ENCODE assay signal across 9 mouse cellular contexts in the genomic region with DNA sequence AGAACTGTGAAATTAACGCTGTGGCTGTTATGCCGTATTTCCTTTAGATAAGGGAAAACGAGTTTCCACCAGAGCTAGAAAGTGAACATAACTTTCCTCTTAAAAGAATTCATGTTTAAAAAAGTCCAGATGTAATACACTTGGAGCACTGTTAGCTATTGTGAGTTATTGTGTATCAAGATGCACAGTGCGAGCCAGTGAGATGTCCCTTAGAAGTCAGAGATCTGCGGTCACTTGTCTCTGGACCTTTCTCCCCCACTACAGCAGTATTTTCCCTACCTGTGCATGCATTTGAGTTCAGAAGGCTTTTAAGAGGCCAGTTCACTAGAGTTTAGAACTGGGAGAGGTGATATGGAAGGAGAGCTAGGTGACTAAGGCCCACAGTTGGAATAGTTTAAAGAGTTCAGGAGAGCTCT. TPM values are rescaled to one million over a fixed set of nuclear protein-coding genes. Genes with fewer than 3 reads are reported as not detected.
DNase-seq lines count a peak whose midpoint lies in the region; ATAC-seq and TF ChIP-seq lines count a peak whose summit lies in the region.
"Had no signal": no experiment of that assay in that cellular context is flagged by ENCODE, and none has a peak within 500 bp of the region (broad histone marks: within the 10 kb centered on the region; RNA-seq: fewer than 3 reads in every experiment).

No protein-coding gene starts in this region.

- no peaks in the 10 kb centered on the region for H3K9me3 ChIP-seq in limb, embryonic 13.5 days

- no peaks in the 10 kb centered on the region; the same call in 1 of the 2 replicates for H3K4me1 ChIP-seq in cortical plate, adult 2 months (ENCODE audit: control insufficient read depth, insufficient read depth, low read length)
- peaks cover 11% of the 10 kb centered on the region for H3K4me1 ChIP-seq in limb, embryonic 13.5 days

- 54% methylated on average over 5 of the region's 5 CpGs for WGBS in limb, embryonic 13.5 days

- TF ChIP-seq POLR2A in cortical plate, adult 2 months (IDR thresholded peaks at IDR 0.05; ENCODE audit: extremely low read depth, insufficient read depth, low read length): no peak
- TF ChIP-seq POLR2A in myocyte (IDR thresholded peaks at IDR 0.05; ENCODE audit: insufficient read length, low read depth): no peak

- peak overlapping the region; percentile 69 for H3K4me2 ChIP-seq in limb, embryonic 13.5 days (replicated peaks)
- peak overlapping the region; percentile 96 for H3K4me2 ChIP-seq in myocyte (ENCODE audit: low read depth)

- DNase-seq in cerebellum, adult 11 months: peak; percentile 8
- no peak for DNase-seq in cerebellum, adult 9-10 months
- peak; percentile 67 for DNase-seq in 416B (ENCODE audit: low read depth)
- DNase-seq in heart, postnatal 36 days: peak; percentile 7 to 21

- intact Hi-C loops in heart, postnatal 36 days (cut with DNase I): loop anchor here (2.0 to 5.0 kb wide), 5 partner anchors 102 to 695 kb away; no protein-coding TSS in a partner anchor

- H3K27ac ChIP-seq in cortical plate, adult 2 months (ENCODE audit: insufficient read depth, low read length): peak overlapping the region; percentile 90
- peak overlapping the region; percentile 98 for H3K27ac ChIP-seq in limb, embryonic 13.5 days

- no peak overlapping the region for H3ac ChIP-seq in myocyte (ENCODE audit: control insufficient read depth, insufficient read length)

- no peaks in the 10 kb centered on the region for H3K27me3 ChIP-seq in limb, embryonic 13.5 days
- H3K27me3 ChIP-seq in myocyte (ENCODE audit: control insufficient read depth, insufficient read depth, insufficient read length): no peaks in the 10 kb centered on the region

- peak overlapping the region; percentile 58 for H3K4me3 ChIP-seq in cortical plate, adult 2 months (ENCODE audit: insufficient read depth, low read length)
- H3K4me3 ChIP-seq in limb, embryonic 13.5 days: peak overlapping the region; percentile 55
- peak overlapping the region; percentile 50 for H3K4me3 ChIP-seq in myocyte

- no peak for TF ChIP-seq CTCF in cortical plate, adult 2 months (IDR thresholded peaks at IDR 0.05; ENCODE audit: extremely low read depth, insufficient read depth, low read length)

- H3K79me2 ChIP-seq in myocyte (ENCODE audit: control insufficient read depth, insufficient read depth): peaks cover 7% of the 10 kb centered on the region

- no peak for ATAC-seq in limb, embryonic 13.5 days (ENCODE audit: low FRiP score, low read depth)
- ATAC-seq in granulocyte monocyte progenitor cell, adult 5-6 weeks (replicated peaks; ENCODE audit: poor library complexity, severe bottlenecking): no peak

- H3K36me3 ChIP-seq in limb, embryonic 13.5 days: no peaks in the 10 kb centered on the region
- no peaks in the 10 kb centered on the region for H3K36me3 ChIP-seq in myocyte (ENCODE audit: control insufficient read depth, insufficient read depth)

- H3K9ac ChIP-seq in limb, embryonic 13.5 days: peak overlapping the region; percentile 76

TF ChIP-seq in myocyte, 11 proteins besides CTCF, POLR2A, EP300 and RAD21:
- no peak for TF ChIP-seq MAX (IDR thresholded peaks at IDR 0.05; ENCODE audit: low read depth)
TF ChIP-seq in myocyte: peak in this region for 0.

RNA-seq across cellular contexts. Expression of gene Gm42906, which starts 58.6 kb away (rescaled TPM):
- not detected in 2 replicates for polyA plus RNA-seq in cortical plate, adult 2 months (2012; rRNA removed)
- total RNA-seq in heart, postnatal 36 days (2021): 1 to 10 TPM; 2.8 to 4.4 TPM
- polyA plus RNA-seq in limb, embryonic 13.5 days (2015; fragmentation: Nextera tagmentation; extraction: Ambion mirVana): not detected in 2 replicates
- polyA plus RNA-seq in myocyte (2012; fragmentation: generic; extraction: Trizol): not detected
- not detected in 2 replicates for total RNA-seq in granulocyte monocyte progenitor cell, adult 5-6 weeks (2014; fragmentation: Nextera tagmentation)
- not detected in 2 replicates for total RNA-seq in granulocyte monocyte progenitor cell, adult 5-6 weeks (2017)
- polyA plus RNA-seq: C2C12 had no signal
